Mouse (Mus musculus): ENCODE results near the gene Zkscan16.

The Zkscan16 gene

DNA sequence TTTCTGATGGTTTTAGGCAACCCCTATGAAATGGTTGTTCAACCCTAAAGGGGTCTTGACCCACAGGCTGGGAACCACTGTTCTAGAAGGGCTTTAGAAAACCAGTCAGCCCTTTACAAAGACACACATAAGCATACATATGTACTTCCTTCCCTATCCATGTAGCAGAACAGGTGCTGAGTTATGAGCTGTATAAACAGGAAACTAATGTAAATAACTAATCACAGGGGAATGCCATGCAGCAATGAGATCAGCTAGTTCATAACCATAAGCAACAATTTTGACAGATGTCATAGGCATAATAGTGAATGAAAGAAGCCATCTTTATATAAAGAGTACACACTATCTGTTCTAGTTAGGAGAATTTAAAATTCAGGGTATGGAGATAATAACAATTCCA, 1.8 kb upstream of the Zkscan16 start:
- DNase-seq (ENCODE audit: low spot score) = no peak

- no peak for DNase-seq (ENCODE audit: low spot score)
Observed at GRCm38 (mm10) chr4:58942942-58943341, 486 bp upstream of the Zkscan16 start.

GRCm38 (mm10) chr4:58944206-58944553, 752 bp downstream of the Zkscan16 start:
- DNase-seq (ENCODE audit: low spot score) = no peak

- no peak for DNase-seq (ENCODE audit: low spot score)
Observed at GRCm38 (mm10) chr4:58944695-58945094, 1.3 kb downstream of the Zkscan16 start.

GRCm38 (mm10) chr4:58948391-58948790, 5.0 kb downstream of the Zkscan16 start:
- no peak for DNase-seq (ENCODE audit: low spot score)

DNA sequence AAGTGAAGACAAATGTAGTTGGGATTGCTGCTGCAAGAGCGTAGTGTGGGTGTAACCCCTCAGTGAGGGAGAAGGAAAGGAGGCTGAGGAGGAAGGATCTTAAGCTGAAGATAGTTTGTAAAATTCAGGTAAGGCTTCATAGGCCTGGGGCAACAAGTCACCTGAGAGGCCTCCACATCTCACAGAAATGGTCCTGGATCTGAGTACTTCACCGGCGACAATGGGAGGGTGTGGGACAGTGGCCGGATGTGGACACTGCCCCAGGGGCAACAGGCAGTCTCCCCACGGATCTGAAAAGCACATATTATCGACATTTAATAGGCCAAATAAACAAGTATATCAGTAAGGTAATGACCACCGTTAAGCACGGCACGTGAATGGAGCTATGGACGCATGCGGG, 9.2 kb downstream of the Zkscan16 start:
- no peak for DNase-seq (ENCODE audit: low spot score)

GRCm38 (mm10) chr4:58961719-58962118, 18.3 kb downstream of the Zkscan16 start:
- DNase-seq (ENCODE audit: low spot score) = no peak

- no peak for DNase-seq (ENCODE audit: low spot score)
Observed at GRCm38 (mm10) chr4:58963271-58963670, 19.8 kb downstream of the Zkscan16 start.

DNA sequence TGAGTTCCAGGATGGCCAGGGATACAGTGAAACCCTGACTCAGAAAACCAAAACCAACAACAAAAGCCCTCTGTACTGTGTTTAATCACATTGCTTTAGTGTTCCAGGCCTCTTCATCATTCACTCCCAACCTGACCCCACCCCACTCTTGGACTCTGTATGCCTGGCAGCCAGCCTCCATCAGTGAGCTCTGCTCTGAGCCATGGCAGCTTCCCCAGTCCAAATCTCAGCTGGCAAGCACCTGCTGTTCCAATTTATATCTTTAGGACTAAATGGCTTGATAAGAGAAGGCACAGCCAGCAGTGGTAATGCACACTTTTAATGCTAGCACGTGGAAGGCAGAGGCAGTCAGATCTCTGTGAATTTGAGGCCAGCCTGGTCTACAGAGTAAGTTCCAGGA, 21.7 kb downstream of the Zkscan16 start:
- DNase-seq (ENCODE audit: low spot score) = no peak

GRCm38 (mm10) chr4:58970678-58971077, 27.2 kb downstream of the Zkscan16 start:
- no peak for DNase-seq (ENCODE audit: low spot score)

- DNase-seq (ENCODE audit: low spot score) = no peak
Observed at GRCm38 (mm10) chr4:58975711-58976110, 32.3 kb downstream of the Zkscan16 start.

DNA sequence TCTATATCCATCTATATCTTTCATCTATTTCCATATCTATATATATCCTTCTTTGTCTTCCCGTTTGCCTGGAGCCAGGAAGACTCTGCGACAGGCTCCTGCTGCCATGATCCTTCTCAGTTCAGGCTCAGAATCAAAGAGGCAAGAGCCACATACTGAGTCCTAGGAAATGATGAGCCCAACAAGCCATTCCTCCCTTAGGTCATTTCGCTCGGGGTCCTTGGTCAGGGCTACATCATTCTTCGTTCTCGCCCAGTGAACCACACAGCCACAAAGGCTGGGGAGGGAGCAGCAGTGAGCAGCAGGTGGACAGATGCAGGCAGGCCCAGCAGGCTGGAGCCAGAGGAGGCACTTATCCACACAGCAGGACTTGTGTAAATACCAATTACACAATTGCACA, 38.0 kb downstream of the Zkscan16 start:
- DNase-seq (ENCODE audit: low spot score) = no peak

GRCm38 (mm10) chr4:58982806-58983205, 39.4 kb downstream of the Zkscan16 start:
- no peak for DNase-seq (ENCODE audit: low spot score)

- DNase-seq (ENCODE audit: low spot score) = peak; percentile 70
Observed at GRCm38 (mm10) chr4:58985157-58985648, 41.8 kb downstream of the Zkscan16 start.

DNA sequence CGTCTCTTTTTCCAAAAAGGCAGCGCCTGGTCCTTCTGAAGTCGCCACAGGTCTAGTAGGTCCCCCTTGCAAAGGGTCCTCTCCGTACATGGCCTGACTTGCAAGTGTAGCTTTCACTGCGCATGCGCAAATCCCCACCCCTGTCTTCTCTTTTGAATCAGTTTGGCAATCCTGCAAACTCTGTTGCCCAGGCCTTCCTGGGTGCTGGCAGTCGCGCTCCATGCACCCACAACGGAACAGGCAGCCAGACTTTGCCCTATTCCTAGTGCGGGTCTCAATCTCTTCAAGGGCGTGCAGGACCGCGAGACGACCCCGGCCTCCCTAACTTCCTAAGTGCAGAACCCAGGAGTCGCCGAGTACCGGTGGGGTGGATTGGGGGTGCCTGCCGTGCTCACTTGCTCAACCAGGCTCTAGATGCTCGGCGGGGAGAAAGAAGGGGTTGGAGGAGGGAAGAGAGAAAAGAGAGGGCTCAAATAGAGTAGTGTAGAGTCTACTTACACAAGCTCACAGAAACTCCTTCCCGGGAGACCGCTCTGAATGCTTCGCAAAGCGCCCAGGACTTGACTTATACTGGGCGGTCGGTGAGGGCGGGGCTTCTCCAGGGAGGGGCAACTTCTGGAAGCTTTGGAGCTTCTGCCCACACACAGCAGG, 43.2 kb downstream of the Zkscan16 start, which contains the start of gene Ptgr1:
TSS of gene Ptgr1 (minus strand) at position 580 of the 651 bp plus-strand sequence.
- peak; percentile 43 for DNase-seq (ENCODE audit: low spot score)

DNA sequence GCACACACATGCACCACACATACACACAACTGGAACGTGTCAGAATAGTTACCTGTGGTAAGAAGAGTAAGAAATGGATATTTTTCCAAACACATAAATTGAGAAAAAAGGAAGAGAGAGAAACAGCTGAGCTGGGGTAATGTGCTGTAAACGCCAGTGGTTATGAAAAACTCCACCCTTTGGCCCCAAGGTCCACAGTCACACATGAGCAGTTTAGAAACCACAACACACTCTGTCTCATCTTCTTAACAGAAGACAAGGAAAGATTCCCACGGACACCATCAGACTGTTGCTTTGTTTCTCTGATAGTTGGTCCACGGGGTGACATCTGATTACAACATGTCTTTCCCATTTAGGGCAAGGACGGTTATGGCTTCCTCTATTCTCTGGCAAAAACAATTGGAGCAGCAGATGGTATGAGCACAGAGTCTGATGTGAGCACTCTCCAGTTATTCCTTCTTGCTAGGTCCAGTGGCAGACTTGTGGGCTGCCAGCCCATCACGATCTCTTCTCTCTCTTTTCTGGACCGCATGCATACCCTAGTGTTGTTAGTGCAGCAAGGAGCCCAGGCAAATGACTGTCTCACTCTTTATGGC, 46.0 kb downstream of the Zkscan16 start:
- no peak for DNase-seq (ENCODE audit: low spot score)

- DNase-seq (ENCODE audit: low spot score) = no peak
Observed at GRCm38 (mm10) chr4:58990609-58991434, 47.4 kb downstream of the Zkscan16 start.

DNA sequence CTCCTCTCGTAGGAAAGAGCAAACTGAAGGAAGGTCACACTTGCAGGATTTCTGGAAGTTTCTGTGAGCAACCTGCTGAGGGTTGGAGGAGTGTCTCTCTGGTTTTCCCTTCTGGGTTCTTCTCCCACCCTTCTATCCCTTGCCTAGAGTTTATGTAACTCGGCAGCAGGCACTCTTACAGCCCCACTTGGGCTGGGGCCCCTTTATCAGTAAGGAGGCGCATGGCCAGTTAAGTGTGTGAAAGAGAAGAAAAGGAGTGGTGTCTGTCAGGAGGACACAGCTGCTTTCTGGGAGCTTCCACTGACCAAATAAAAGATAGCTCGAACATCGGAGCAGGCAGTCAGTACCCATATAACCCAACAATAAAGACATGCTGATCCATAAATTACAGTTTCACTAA, 48.8 kb downstream of the Zkscan16 start:
- DNase-seq (ENCODE audit: low spot score) = no peak

GRCm38 (mm10) chr4:58994762-58995161, 51.3 kb downstream of the Zkscan16 start, which contains the start of gene Dnajc25:
Dnajc25 (plus strand) TSS chr4:58995062.
- DNase-seq (ENCODE audit: low spot score) = no peak

- DNase-seq (ENCODE audit: low spot score) = no peak
Observed at GRCm38 (mm10) chr4:58995251-58995693, 51.8 kb downstream of the Zkscan16 start.

DNA sequence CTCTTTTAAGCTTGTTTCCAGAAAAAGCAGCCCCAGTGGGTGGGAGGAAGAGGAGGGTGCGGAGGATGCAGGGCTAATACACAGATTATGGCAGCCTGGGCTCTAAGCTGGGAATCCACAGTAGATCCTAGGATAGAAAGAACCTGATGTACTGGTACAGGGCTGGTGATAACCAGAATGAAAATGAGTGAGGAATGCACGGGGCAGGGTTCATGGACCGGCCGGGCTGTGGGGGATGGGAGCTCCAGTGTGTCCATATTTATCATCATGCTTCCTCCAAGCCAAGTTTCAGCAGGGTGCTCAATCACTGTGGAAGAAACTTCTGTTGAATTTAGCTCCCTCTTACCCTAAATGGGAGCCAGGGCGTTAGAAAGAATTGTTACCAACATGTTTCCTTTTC, 53.7 kb downstream of the Zkscan16 start:
- DNase-seq (ENCODE audit: low spot score) = no peak

DNA sequence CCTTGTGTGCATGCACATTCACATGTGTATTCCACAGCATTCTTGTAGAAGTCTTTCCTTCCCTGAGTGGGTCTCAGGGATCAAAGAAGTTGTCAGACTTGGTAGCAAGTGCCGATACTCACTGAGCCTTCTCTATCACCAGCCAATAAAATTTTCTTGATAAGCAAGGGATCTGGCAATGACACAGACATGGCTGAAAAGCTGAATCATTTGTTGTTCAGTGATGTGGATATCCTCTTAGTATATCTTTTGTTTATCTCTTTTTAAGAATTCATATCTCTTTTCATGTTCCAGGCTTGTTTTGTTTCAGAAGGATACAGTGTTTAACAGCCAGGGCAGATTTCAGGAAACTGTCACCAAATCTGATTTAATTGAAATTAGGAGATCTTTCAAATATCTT, 55.3 kb downstream of the Zkscan16 start:
- DNase-seq (ENCODE audit: low spot score) = no peak

DNA sequence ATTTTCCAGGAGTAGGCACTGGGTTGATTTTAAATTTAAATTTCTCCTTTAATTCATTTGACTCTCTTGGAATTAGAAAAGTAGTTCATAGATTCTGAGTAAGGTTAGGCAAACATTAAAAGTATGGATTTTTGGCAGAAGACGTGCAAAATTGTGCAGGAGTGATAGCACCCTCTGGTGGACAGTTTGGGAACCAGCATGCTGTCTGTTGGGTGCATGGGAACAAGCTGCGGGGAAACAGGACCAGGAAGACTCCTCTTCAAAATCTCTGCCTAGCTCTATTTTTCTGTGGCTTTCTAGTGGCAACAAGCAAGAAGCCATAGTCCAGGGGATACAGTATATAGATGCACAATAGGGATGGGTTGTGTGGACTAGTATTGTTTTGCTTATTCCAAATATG, 56.3 kb downstream of the Zkscan16 start:
- DNase-seq (ENCODE audit: low spot score) = peak; percentile 79
